Mouse (Mus musculus) ovary, adult 10 weeks (tissue): ENCODE results near the gene En2. TPM values are rescaled to one million over a fixed set of nuclear protein-coding genes. Genes with fewer than 3 reads are reported as not detected.

ENCODE experiments used
- polyA plus RNA-seq: library from polyadenylated mRNA; stranded (reverse); fragments of 350-450 nt; fragmentation: Illumina TruSeq; extraction: RNeasy Lipid Tissue Mini Kit (QIAGEN cat#74804); gene quantifications from one replicate; pipeline ENCODE4 v1.2.3, GENCODE M21; 2014

The En2 gene
- polyA plus RNA-seq = not detected

DNA sequence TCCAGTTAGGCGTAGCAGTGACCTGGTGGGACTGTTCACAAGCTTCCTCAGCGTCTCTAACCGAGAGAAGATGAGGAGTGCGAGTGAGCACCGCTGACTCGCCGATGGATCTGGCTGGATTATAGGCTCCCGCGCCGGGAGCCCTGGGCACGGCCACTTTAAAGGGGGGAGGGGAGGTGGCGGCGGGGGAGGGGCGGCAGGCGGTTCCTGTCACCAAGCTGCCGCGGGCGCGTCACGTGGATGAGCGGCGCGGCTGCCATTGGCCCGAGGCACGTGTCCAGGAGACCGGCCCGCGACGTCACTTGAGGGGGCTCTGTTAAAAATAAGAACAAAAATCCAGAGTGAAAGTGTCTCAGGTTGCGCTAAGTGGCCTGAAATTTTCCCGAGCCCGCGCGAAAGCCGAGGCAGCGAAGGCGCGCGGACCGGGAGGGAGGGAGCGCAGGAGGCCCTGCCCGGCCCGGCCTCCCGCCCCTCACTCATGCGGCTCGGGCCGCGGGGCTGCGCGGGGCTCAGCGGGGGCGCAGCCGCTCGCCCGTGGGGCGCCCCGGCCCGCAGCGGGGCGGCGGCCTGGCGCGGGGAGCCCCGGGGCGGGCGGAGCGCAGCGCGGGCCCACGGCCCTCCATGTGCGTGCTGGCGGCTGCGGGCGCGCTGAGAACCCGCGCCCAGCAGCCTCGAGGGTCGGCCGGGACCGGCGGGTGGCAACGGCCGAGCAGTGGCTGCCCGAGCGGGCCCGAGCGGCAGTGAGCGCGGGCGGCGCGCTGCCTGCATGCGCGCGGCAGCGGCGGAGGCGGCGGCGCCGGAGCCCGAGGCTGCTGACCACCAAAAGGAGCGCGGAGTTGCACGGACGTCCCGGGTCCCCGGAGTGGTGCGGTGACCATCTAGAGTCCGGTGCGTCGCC lies at the start of gene En2:
Gene En2, plus strand, starts transcription at position 337 of the 898 bp plus-strand sequence.

Other genes starting within 250 kb of the En2 start
- 107 TPM for gene Insig1, start 94.3 kb upstream of the En2 start, polyA plus RNA-seq
- 0.71 TPM for gene Cnpy1, start 80.1 kb downstream of the En2 start, polyA plus RNA-seq
- 65.8 TPM for gene Rbm33, start 151.4 kb downstream of the En2 start, polyA plus RNA-seq